Mouse (Mus musculus) stomach, adult 2 months (tissue): Measurements from ENCODE around the gene Rab22a. TPM values are rescaled to one million over a fixed set of nuclear protein-coding genes. Genes with fewer than 3 reads are reported as not detected.

Source experiments
- polyA plus RNA-seq: library from polyadenylated mRNA; depleted of rRNA; stranded (reverse); fragments of >200 nt; gene quantifications from 2 replicates; pipeline ENCODE4 v1.2.3, GENCODE M21; 2012; rRNA removed

The Rab22a gene
- polyA plus RNA-seq, result 17.8 and 34.1 TPM in 2 replicates

DNA sequence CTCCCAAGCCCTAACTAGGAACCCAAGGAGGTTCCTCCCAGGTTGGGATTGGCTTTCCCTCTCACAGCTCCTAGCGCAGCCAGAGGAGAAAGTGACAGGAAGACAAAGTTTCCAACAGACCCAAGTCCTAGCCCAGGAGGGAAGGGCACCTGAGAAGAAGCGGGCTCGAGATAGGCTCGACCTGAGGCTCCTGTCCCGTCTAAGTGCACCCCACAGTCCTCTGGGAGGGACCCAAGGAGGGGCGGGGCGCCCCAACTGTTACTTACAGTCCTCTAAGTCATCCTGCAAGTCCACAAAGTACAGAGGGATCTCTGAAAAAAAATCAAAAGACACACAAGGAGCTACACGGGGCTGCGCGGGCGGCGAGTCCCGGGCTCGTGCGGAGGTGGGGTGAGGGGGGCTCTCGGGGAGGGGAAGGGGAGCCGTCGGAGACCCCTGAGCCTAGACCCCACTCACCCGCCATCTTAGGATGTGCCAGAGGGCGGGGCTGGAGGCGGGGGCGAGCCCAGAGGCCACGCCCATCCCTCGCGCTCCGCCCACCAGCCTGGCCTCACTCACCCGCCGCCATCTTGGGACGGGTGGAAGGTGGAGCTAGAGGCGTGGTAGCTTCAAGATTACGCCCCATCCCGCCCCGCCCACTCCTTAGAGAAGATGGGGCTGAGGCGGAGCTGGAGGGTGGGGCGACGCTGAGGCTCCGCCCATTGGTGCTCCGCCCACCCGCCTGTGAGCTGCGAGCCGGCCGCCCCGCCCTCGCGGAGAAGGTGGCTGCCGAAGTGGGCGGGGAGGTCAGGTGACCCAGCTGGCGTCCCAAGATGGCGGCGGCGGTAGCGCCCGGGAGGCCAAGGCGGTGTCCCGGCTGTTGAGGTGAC, at the start of gene Rab22a:
Gene Rab22a (plus strand): TSS at position 704 of the 869 bp plus-strand sequence.

GRCm38 (mm10) chr2:173719115-173719514, 59.6 kb downstream of the Rab22a start, which contains the start of gene 1700010B08Rik:
TSS of gene 1700010B08Rik (plus strand) at chr2:173719415.

DNA sequence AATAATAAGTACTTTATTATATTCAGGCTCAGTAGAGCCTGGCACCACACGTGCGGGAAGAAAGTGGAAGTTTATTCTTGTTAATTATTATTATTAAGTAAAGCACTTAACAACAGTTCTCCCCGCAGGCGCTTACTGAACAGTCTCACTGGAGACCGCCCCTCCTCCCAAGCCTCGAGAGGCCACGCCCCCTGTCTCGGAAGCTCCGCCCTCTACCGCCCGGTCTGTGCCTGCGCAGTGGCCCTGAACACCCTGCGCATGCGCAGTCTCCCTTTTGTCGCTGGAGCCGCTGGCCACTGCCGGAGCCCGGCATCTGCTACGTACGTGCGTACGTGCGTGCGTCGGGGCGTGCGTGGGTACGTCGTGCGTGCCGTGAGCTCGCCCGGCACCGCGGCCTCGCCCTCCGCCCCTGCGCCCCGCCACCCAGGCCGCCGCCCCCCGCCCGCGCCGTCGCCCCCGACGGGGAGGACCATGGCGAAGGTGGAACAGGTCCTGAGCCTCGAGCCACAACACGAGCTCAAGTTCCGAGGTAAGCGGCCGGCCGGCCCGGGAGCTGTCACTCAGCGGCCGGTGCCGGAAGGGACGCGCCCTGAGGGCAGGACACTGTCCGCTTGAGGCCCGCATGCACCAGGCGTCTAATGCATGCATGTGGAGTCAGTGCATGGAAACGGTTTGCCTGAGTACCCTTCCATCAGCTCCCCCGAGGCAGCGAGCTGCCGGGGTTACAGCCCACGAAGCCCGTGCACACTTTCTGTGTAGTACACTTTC, 77.8 kb downstream of the Rab22a start, which contains the start of gene Vapb:
Gene Vapb (plus strand): TSS at position 290 of the 768 bp plus-strand sequence.

Other genes with a start within 250 kb of the Rab22a start
- not detected in 2 replicates for gene 1700021F07Rik, start 137.2 kb upstream of the Rab22a start, polyA plus RNA-seq
- not detected in 2 replicates for gene Ankrd60, start 81.4 kb upstream of the Rab22a start, polyA plus RNA-seq
- not detected in 2 replicates for gene 1700010B08Rik, start 59.7 kb downstream of the Rab22a start, polyA plus RNA-seq
- 5.3 and 5.7 TPM in 2 replicates for gene Vapb, start 77.8 kb downstream of the Rab22a start, polyA plus RNA-seq